Mouse (Mus musculus) testis, adult 2 months (tissue): ENCODE data around the gene Fn3k. TPM values are rescaled to one million over a fixed set of nuclear protein-coding genes. Genes with fewer than 3 reads are reported as not detected.
A peak's percentile ranks its signal among the peaks of the same experiment; 100 is the strongest.

ENCODE experiments used
- H3K27ac ChIP-seq: fragments of 200-500 bp; 2 replicates; pipeline ENCODE4 v1.5.1; 2012; ENCODE audit warnings: low read depth, low read length; ENCODE audit not compliant: control insufficient read depth, insufficient read depth
- H3K27me3 ChIP-seq: fragments of 200-500 bp; 2 replicates; pipeline ENCODE4 v1.6.1; 2012; ENCODE audit warnings: mild to moderate bottlenecking, low read length, moderate library complexity; ENCODE audit not compliant: control insufficient read depth, insufficient read depth
- H3K36me3 ChIP-seq: fragments of 200-500 bp; 2 replicates; pipeline ENCODE4 v1.6.1; 2012; ENCODE audit warnings: mild to moderate bottlenecking, low read length; ENCODE audit not compliant: control insufficient read depth, insufficient read depth
- H3K4me1 ChIP-seq: fragments of 200-500 bp; 2 replicates; pipeline ENCODE4 v1.6.1; 2012; ENCODE audit warnings: low read length; ENCODE audit not compliant: control insufficient read depth, insufficient read depth
- H3K4me3 ChIP-seq: fragments of 200-500 bp; 2 replicates; pipeline ENCODE4 v1.5.1; 2012; ENCODE audit warnings: low read depth, mild to moderate bottlenecking, low read length, moderate library complexity, mixed read lengths; ENCODE audit not compliant: control insufficient read depth
- CTCF ChIP-seq: fragments of 200-500 bp; IDR thresholded peaks from 2 replicates; pipeline ENCODE4 v1.5.1; 2012; ENCODE audit warnings: low read depth, mild to moderate bottlenecking, inconsistent platforms, low read length, moderate library complexity; ENCODE audit not compliant: control insufficient read depth, insufficient read depth, insufficient replicate concordance
- POLR2A ChIP-seq: fragments of 200-500 bp; IDR thresholded peaks from 2 replicates; pipeline ENCODE4 v1.6.1; 2012; ENCODE audit warnings: low read depth, mild to moderate bottlenecking, inconsistent platforms, low read length, moderate library complexity; ENCODE audit not compliant: control insufficient read depth
- polyA plus RNA-seq: library from polyadenylated mRNA; depleted of rRNA; stranded (reverse); fragments of >200 nt; gene quantifications from 2 replicates; pipeline ENCODE4 v1.2.3, GENCODE M21; 2012

Fn3k gene
- polyA plus RNA-seq, 1 experiment = 0.09 TPM

DNA sequence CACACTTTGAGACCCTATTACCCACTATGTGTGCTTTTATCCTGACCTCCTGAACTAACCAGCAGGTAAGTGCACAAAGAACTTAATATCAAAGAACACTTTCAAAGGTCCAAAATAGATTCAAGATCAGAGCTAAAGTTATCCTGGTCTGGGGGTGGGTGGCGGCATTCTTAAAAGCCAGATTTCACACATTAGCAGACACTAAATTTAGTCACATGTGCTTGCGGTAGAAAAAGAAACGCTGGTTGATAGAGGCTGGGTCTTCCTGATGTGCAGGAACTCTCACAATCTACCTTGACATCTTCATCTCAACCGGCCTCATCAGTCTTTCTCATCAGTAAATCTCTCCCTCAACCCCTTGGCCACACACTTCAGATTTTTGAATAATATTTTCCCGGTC, 20.0 kb upstream of the Fn3k start:
- no peaks in the 10 kb centered on the region for H3K4me1 ChIP-seq
- H3K27me3 ChIP-seq = no peaks in the 10 kb centered on the region
- H3K4me3 ChIP-seq = no peak overlapping the region
- TF ChIP-seq CTCF (no peak), POLR2A (no peak)
- no peak overlapping the region for H3K27ac ChIP-seq
- no peaks in the 10 kb centered on the region for H3K36me3 ChIP-seq

DNA sequence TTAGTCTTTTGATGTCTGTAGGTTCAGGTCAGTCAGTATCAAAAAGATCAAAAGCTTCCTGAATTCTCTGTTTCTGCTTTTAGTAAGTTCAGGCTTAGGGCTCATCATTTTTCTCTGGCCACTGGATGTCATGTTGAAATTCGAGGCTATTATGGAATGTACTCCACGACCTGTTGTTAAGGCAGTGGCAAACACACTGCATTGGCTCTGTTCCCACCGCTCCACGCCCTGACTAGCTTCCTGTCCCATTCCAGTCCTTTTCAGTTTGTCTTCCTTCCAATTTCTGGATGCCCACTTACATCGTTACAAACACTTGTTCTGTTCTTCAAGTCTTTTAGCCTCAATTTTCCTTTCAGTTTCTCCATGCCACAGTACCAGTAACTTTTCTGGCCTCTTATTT, 19.4 kb upstream of the Fn3k start:
- no peaks in the 10 kb centered on the region for H3K36me3 ChIP-seq
- no peaks in the 10 kb centered on the region for H3K27me3 ChIP-seq
- no peak for TF ChIP-seq POLR2A
- no peak for TF ChIP-seq CTCF
- no peak overlapping the region for H3K4me3 ChIP-seq
- no peak overlapping the region for H3K27ac ChIP-seq
- H3K4me1 ChIP-seq = no peaks in the 10 kb centered on the region; the same call in 1 of the 2 replicates

DNA sequence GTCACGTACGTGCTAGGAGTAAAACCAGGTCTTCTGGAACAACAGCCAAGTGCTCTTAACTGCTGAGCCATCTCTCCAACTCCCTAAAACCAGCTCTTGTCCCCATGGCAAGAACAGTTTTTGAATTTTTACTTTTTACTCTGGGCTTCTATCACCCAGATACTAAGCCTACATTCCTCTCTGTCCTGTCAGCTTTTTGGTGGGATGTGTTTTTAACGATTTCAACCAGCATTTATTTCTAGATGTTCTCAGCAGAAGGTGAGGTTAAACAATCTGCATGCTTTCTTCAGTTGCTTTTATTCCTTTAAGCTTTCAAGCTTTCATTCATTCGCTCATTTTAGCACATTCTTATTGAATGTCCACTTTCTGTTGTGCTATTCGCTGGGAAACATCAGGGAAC, 16.7 kb upstream of the Fn3k start:
- H3K4me3 ChIP-seq = no peak overlapping the region
- H3K27me3 ChIP-seq = no peaks in the 10 kb centered on the region
- H3K27ac ChIP-seq = no peak overlapping the region
- no peaks in the 10 kb centered on the region for H3K36me3 ChIP-seq
- TF ChIP-seq POLR2A (no peak), CTCF (no peak)
- peaks cover 4% of the 10 kb centered on the region for H3K4me1 ChIP-seq

DNA sequence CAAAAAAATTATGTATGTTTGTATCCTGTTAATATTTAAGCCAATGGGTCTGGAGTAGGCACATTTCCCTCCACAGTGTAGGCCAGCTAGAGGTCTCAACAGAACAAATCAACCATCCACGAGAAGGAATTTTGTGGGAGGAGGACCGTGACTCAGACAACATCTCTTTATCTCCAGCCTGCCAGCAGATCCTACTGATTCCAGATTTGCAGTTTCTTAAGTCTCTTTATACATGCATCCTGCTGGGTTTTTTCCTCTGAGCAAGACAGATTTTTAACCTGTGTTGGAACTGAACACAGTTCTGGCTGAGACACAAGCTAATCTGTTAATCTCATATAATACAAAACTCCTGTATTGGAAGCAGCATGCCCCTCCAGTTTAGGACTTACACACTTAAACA, 15.8 kb upstream of the Fn3k start:
- H3K27ac ChIP-seq = no peak overlapping the region
- H3K27me3 ChIP-seq = no peaks in the 10 kb centered on the region
- no peaks in the 10 kb centered on the region for H3K36me3 ChIP-seq
- TF ChIP-seq CTCF (no peak), POLR2A (no peak)
- no peak overlapping the region for H3K4me3 ChIP-seq
- peaks cover 4% of the 10 kb centered on the region for H3K4me1 ChIP-seq

DNA sequence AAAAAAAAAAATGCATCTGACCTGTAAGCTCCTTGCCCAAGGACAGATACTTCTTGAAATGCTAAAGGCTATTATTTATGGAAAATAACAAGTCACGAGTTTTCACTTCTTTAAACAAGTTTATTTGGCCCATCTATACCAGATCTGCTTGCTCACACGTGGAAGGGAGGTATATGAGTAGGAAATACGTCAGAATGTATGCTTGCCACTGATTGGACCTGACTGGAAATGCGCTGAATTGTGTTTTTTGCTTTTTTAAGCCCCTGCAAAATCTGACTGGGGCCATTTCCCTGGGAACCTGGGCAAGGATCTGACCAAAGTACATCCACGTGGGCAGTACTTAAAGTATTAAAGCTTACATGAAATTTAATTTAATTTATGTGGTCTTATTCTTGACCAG, 14.3 kb upstream of the Fn3k start:
- H3K36me3 ChIP-seq = no peaks in the 10 kb centered on the region; the same call in 1 of the 2 replicates
- H3K4me1 ChIP-seq = peaks cover 4% of the 10 kb centered on the region
- no peaks in the 10 kb centered on the region for H3K27me3 ChIP-seq
- no peak overlapping the region for H3K27ac ChIP-seq
- TF ChIP-seq CTCF = no peak
- no peak for TF ChIP-seq POLR2A
- peak overlapping the region; percentile 91 for H3K4me3 ChIP-seq

DNA sequence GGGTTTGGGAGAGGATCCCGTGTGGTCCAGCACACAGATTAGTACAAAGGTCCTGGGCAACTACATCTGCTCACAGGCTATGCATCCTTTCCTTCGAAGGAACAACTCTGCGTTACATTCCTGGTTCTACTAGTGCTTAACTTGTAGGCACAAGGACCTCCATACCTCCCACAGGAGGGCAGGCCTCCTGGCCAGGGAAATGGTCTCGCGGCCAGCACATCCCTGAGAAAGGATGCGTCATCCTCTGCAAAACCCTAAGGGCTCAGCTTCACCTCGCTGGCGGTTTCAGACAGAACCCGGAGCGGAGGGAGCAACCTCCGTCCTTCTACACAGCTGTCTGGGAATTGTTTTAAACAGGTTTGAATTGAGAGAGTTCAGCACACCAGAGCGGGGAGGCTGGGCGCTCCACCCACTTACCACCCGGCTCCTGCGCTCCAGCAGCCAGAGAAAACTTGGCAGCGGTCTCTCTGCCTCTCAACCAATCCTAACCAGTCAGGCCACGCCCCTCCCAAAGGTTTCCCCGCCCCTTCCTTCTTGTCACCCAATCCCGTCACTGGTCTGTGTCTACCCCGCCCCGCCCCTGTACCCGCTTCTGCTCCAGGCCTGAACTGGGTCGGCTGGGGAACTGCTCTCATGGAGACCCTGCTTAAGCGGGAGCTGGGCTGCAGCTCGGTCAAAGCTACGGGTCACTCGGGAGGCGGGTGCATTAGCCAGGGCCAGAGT, 13.7 kb upstream of the Fn3k start, which contains the start of gene Fn3krp:
Fn3krp (plus strand) TSS at position 572 of the 723 bp plus-strand sequence.
- H3K36me3 ChIP-seq = no peaks in the 10 kb centered on the region; the same call in 1 of the 2 replicates
- H3K27ac ChIP-seq = peak within 1 kb of the TSS; percentile 80
- H3K4me1 ChIP-seq = peaks cover 4% of the 10 kb centered on the region
- TF ChIP-seq POLR2A (peak; percentile 61), CTCF (no peak)
- H3K4me3 ChIP-seq = peak within 1 kb of the TSS; percentile 91
- no peaks in the 10 kb centered on the region for H3K27me3 ChIP-seq

DNA sequence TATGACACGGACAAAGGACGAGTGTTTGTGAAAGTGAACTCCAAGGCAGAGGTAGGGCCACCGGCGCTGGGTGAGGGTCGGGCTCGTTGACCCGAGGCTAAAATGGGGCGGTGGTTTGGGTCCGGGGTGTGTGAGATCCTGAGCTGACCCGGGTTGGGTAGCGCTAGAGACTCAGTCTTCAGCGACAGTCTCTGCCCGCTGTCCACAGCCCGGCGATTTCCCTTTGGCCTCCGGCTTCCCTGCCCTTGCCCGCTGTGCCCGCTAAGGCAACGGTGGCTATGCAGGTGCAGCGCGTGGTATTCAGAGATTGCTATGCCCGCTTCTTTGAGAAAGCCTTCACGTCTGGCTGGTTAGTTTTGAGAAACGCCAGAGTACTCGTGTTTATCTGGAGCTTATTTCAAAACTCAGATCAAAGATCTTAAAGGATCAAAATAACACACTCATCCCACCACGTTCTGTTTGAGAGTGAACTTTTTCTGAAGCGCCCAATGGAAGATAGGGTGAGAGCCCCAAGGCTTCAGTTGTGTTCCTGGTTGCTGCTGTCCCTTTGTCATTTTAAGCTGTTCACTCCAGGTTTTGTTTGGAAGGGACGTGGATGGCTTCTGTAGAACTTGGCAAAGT, 13.1 kb upstream of the Fn3k start:
- no peaks in the 10 kb centered on the region for H3K27me3 ChIP-seq
- peak overlapping the region; percentile 91 for H3K4me3 ChIP-seq
- H3K4me1 ChIP-seq = peaks cover 4% of the 10 kb centered on the region
- no peak for TF ChIP-seq CTCF
- no peak for TF ChIP-seq POLR2A
- H3K27ac ChIP-seq = peak overlapping the region; percentile 64
- no peaks in the 10 kb centered on the region; the same call in 1 of the 2 replicates for H3K36me3 ChIP-seq
